Mouse (Mus musculus) small intestine, adult 2 months (tissue): ENCODE data around the gene Trank1. TPM values are rescaled to one million over a fixed set of nuclear protein-coding genes. Genes with fewer than 3 reads are reported as not detected.
A peak's percentile ranks its signal among the peaks of the same experiment; 100 is the strongest.

Source experiments
- H3K27ac ChIP-seq: fragments of 200-500 bp; 2 replicates; pipeline ENCODE4 v1.5.1; 2012; ENCODE audit warnings: low read depth, low read length, control low read depth, inconsistent platforms; ENCODE audit not compliant: insufficient read depth
- H3K27me3 ChIP-seq: fragments of 200-500 bp; 2 replicates; pipeline ENCODE4 v1.6.1; 2012; ENCODE audit warnings: mild to moderate bottlenecking, moderate library complexity, low read length, inconsistent platforms; ENCODE audit not compliant: control insufficient read depth, insufficient read depth
- H3K36me3 ChIP-seq: fragments of 200-500 bp; 2 replicates; pipeline ENCODE4 v1.6.1; 2012; ENCODE audit warnings: mild to moderate bottlenecking, low read length, control low read depth, inconsistent platforms; ENCODE audit not compliant: control insufficient read depth, insufficient read depth
- H3K4me1 ChIP-seq: fragments of 200-500 bp; 2 replicates; pipeline ENCODE4 v1.6.1; 2012; ENCODE audit warnings: low read length, inconsistent platforms, mixed read lengths; ENCODE audit not compliant: control insufficient read depth, insufficient read depth, insufficient read length
- H3K4me3 ChIP-seq: fragments of 200-500 bp; 2 replicates; pipeline ENCODE4 v1.5.1; 2012; ENCODE audit warnings: low read depth, mild to moderate bottlenecking, control low read depth, inconsistent platforms, low read length, moderate library complexity
- CTCF ChIP-seq: fragments of 200-500 bp; IDR thresholded peaks from 2 replicates; pipeline ENCODE4 v1.5.1; 2012; ENCODE audit warnings: low read depth, mild to moderate bottlenecking, control low read depth, inconsistent platforms, low read length, moderate library complexity, mixed read lengths; ENCODE audit not compliant: insufficient replicate concordance, insufficient read length; ENCODE audit errors: extremely low read depth
- POLR2A ChIP-seq: fragments of 200-500 bp; IDR thresholded peaks from 2 replicates; pipeline ENCODE4 v1.6.1; 2012; ENCODE audit warnings: low read depth, mild to moderate bottlenecking, control low read depth, inconsistent platforms, low read length, moderate library complexity
- WGBS: fragments of 180-500 bp; shearing (Covaris S2); methylation state at CpG from one replicate; pipeline ENCODE4 v1.1.7; 2018; 5-methylcytosine and 5-hydroxymethylcytosine counted together
- polyA plus RNA-seq: library from polyadenylated mRNA; depleted of rRNA; stranded (reverse); fragments of >200 nt; gene quantifications from 2 replicates; pipeline ENCODE4 v1.2.3, GENCODE M21; 2012

Trank1 gene
- polyA plus RNA-seq, 1 experiment = 0.03 TPM

DNA sequence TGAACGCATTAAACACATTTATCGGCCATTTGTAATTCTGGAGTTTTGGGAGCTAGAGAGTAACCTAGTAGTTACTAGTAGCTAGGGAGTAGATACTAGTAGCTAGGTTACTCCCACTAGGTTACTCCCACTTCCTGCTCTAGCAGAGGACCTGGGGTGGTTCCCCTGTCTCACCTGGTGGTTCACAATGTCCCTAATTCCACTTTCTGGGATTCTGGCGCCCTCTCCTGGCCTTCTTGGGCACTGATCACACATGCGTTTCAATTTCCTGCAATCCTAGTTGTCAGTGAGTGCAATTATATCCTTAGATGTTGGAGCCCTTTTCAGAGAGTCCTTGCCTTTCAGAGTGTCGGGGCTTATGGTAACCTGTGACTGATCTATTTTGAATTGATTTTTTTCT lies 2.7 kb downstream of the Trank1 start:
- Histone ChIP-seq H3K4me1 (peaks cover 6% of the 10 kb centered on the region), H3K36me3 (no peaks in the 10 kb centered on the region), H3K27ac (no peak overlapping the region), H3K4me3 (no peak overlapping the region), H3K27me3 (peaks cover 41% of the 10 kb centered on the region)
- WGBS = 26% methylated on average over 5 of the region's 5 CpGs
- no peak for TF ChIP-seq POLR2A
- TF ChIP-seq CTCF = peak; percentile 64; the same call in 1 of the 2 replicates

- Histone ChIP-seq H3K27ac (no peak overlapping the region), H3K4me1 (no peaks in the 10 kb centered on the region), H3K27me3 (peaks cover 5% of the 10 kb centered on the region; the same call in 1 of the 2 replicates), H3K36me3 (no peaks in the 10 kb centered on the region), H3K4me3 (no peak overlapping the region)
- WGBS = 68% methylated on average over 4 of the region's 4 CpGs
- TF ChIP-seq CTCF = no peak
Observed at GRCm38 (mm10) chr9:111320912-111321311, 9.4 kb downstream of the Trank1 start.

- Histone ChIP-seq H3K36me3 (no peaks in the 10 kb centered on the region), H3K27ac (no peak overlapping the region), H3K4me3 (no peak overlapping the region), H3K4me1 (no peaks in the 10 kb centered on the region), H3K27me3 (no peaks in the 10 kb centered on the region; the same call in 1 of the 2 replicates)
- TF ChIP-seq CTCF (no peak), POLR2A (no peak)
- WGBS = 43% methylated on average over 2 of the region's 2 CpGs
Observed at GRCm38 (mm10) chr9:111324881-111325280, 13.3 kb downstream of the Trank1 start.

DNA sequence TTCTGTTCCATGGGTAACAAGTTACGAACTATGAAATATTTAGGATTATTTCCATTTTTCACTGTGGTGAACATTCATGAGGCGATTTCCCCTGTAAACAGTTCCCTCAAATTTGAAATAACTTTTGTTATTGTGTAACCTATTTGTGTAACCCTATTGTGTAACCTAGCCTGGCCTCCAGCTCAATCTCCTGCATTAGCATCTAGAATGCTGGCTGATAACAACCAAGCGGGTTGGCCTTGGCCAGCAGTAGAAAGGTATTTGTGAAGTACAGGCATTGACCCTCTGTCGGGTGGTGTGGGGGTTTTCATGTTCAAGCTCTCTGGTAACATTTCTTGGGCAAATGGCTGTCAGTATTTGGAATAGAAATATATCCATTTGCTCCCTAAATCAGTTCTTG lies 18.3 kb downstream of the Trank1 start:
- Histone ChIP-seq H3K27ac (no peak overlapping the region), H3K4me3 (no peak overlapping the region), H3K36me3 (no peaks in the 10 kb centered on the region), H3K27me3 (no peaks in the 10 kb centered on the region; the same call in 1 of the 2 replicates), H3K4me1 (no peaks in the 10 kb centered on the region)
- 85% methylated on average over 4 of the region's 4 CpGs for WGBS
- TF ChIP-seq CTCF = no peak
- no peak for TF ChIP-seq POLR2A

GRCm38 (mm10) chr9:111333790-111334189 lies 22.3 kb downstream of the Trank1 start:
- H3K27me3 ChIP-seq = no peaks in the 10 kb centered on the region
- no peak overlapping the region for H3K27ac ChIP-seq
- WGBS = 50% methylated on average over 2 of the region's 2 CpGs
- H3K36me3 ChIP-seq = no peaks in the 10 kb centered on the region
- no peak for TF ChIP-seq CTCF
- TF ChIP-seq POLR2A = no peak
- H3K4me3 ChIP-seq = no peak overlapping the region
- no peaks in the 10 kb centered on the region for H3K4me1 ChIP-seq

- no peaks in the 10 kb centered on the region for H3K36me3 ChIP-seq
- TF ChIP-seq POLR2A = no peak
- TF ChIP-seq CTCF = no peak
- H3K4me3 ChIP-seq = no peak overlapping the region
- 68% methylated on average over 4 of the region's 4 CpGs for WGBS
- no peaks in the 10 kb centered on the region for H3K27me3 ChIP-seq
- no peak overlapping the region for H3K27ac ChIP-seq
- H3K4me1 ChIP-seq = no peaks in the 10 kb centered on the region
Observed at GRCm38 (mm10) chr9:111334555-111335164, 23.1 kb downstream of the Trank1 start.

DNA sequence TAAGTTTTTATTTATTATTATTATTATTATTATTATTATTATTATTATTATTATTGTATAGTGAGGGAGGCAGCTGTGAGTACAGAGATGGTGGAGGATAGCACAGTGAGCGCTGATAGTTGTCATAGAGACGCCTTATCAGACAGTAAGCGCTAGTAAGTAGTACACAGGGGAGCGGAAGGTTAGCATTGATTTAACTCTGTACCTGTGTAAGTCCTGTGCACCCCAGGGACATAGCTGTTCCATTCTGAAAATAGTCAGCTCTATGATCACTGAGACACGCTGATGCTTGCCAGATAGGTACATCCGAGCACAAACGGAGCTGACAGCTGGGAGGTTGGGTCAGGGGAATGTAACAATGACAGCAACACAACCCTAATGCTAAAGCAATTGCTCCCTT lies 39.7 kb downstream of the Trank1 start:
- WGBS = 44% methylated on average over 7 of the region's 7 CpGs
- H3K4me3 ChIP-seq = no peak overlapping the region
- H3K4me1 ChIP-seq = no peaks in the 10 kb centered on the region
- no peak overlapping the region for H3K27ac ChIP-seq
- H3K27me3 ChIP-seq = no peaks in the 10 kb centered on the region
- TF ChIP-seq CTCF (no peak), POLR2A (no peak)
- H3K36me3 ChIP-seq = no peaks in the 10 kb centered on the region

- Histone ChIP-seq H3K4me3 (no peak overlapping the region), H3K27ac (no peak overlapping the region), H3K27me3 (no peaks in the 10 kb centered on the region), H3K4me1 (no peaks in the 10 kb centered on the region), H3K36me3 (no peaks in the 10 kb centered on the region)
- 28% methylated on average over 1 of the region's 1 CpGs for WGBS
- TF ChIP-seq CTCF = no peak
- TF ChIP-seq POLR2A = no peak
Observed at GRCm38 (mm10) chr9:111351641-111352040, 40.1 kb downstream of the Trank1 start.
